Mouse (Mus musculus): Measurements from ENCODE around the gene Rnf151. TPM values are rescaled to one million over a fixed set of nuclear protein-coding genes. Genes with fewer than 3 reads are reported as not detected.

The Rnf151 gene
- polyA plus RNA-seq, 1 experiment, result not detected

DNA sequence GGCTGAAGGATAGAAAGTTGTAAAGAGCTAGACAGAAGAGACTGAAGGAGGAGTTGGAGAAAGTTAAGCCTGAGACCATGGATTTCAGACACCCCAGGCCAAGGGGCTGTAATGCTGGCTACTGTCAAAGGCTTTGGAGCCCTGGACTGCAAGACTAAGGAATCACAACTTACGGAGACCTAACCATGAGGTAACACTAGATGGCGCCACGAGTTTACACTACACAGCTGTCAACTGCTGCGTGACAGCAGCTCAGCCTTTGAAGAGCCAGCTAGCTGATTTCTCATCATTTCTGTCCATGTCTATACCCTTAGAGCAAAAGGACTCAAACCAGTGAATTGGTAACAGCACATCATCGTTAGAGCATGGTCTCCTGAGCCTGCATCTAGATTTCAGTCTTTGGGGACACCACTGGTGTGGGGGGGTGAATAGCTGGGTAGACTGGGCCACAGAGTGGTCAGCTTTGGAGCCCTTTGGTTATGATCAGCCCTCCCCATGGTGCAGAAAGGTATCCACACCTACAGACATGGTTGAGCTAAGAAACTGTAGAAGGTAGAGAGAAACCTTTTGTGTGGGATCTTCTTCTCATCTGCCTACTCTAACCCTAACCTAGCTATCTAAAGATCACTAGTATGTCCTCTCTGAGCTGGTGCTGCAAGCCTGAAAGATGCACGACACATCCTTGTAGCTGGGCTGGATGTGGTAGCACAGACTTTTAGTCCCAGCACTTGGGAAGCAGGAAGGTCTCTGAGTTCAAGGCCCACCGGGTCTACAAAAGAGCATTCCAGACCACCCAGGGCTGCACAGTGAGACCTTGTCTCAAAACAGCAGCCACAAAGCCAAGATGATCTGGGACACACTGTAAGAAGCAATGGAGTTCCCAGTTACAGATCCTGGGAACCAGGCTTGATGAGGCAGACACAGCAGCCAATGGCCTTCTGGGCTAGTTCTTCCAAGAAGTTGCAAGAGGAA, 27.9 kb upstream of the Rnf151 start:
- Histone ChIP-seq H3K4me1 (ENCODE audit: control insufficient read depth, insufficient read depth, low read length) (no peaks in the 10 kb centered on the region), H3K4me3 (ENCODE audit: insufficient read depth, low read depth, low read length) (no peak overlapping the region), H3K27ac (ENCODE audit: insufficient read depth, low read depth, low read length) (no peak overlapping the region)
- TF ChIP-seq CTCF (IDR thresholded peaks at IDR 0.05; ENCODE audit: insufficient read depth, low read depth, low read length) (peak; percentile 28; the same call in 1 of the 2 replicates), POLR2A (IDR thresholded peaks at IDR 0.05; ENCODE audit: insufficient read depth, low read depth, low read length) (no peak)
- 22% methylated on average over 7 of the region's 7 CpGs for WGBS

DNA sequence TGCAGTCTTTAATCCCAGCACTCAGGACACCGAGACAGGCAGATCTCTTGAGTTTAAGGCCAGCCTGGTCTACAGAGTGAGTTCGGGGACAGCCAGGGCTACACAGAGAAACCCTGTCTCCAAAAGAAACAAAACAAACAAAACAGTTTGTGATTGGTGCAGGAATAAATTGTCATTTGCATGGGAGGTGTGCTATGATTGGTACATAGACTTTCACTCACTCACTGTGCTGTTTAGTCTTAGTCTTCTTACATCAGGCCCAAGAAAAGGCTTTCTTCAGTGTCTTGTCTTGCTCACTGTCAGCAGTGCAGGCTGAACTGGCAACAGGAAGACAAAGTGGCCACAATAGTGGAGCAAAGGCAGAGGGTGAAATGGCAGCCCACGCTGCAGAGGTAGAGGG, 26.5 kb upstream of the Rnf151 start:
- 80% methylated on average over 3 of the region's 3 CpGs for WGBS
- no peaks in the 10 kb centered on the region for H3K4me1 ChIP-seq (ENCODE audit: control insufficient read depth, insufficient read depth, low read length)
- H3K27ac ChIP-seq (ENCODE audit: insufficient read depth, low read depth, low read length), result no peak overlapping the region
- H3K4me3 ChIP-seq (ENCODE audit: insufficient read depth, low read depth, low read length), result no peak overlapping the region
- TF ChIP-seq CTCF (IDR thresholded peaks at IDR 0.05; ENCODE audit: insufficient read depth, low read depth, low read length), result no peak
- TF ChIP-seq POLR2A (IDR thresholded peaks at IDR 0.05; ENCODE audit: insufficient read depth, low read depth, low read length), result no peak

DNA sequence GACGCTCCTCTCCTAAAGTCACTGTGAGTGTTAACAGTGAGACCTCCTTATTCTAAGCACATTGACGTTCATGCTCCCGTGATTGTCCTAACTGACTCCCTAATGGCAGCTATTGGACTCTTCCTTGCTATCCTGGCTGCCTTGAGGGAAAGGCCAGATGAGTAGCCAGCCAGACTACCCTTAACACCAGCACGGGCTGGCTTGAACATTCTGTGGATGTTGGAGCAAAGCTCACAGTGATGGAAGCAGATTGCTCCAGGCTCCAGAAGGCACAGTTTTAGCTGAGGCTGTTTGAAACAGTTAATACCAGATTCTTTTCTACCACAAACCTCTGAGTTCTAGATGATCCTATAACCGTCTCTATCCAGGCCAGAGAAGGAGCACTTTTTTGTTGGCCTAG, 26.0 kb upstream of the Rnf151 start:
- no peak overlapping the region for H3K27ac ChIP-seq (ENCODE audit: insufficient read depth, low read depth, low read length)
- TF ChIP-seq CTCF (IDR thresholded peaks at IDR 0.05; ENCODE audit: insufficient read depth, low read depth, low read length), result no peak
- TF ChIP-seq POLR2A (IDR thresholded peaks at IDR 0.05; ENCODE audit: insufficient read depth, low read depth, low read length), result no peak
- H3K4me3 ChIP-seq (ENCODE audit: insufficient read depth, low read depth, low read length), result no peak overlapping the region
- H3K4me1 ChIP-seq (ENCODE audit: control insufficient read depth, insufficient read depth, low read length), result no peaks in the 10 kb centered on the region
- WGBS, result 80% methylated on average over 5 of the region's 5 CpGs

DNA sequence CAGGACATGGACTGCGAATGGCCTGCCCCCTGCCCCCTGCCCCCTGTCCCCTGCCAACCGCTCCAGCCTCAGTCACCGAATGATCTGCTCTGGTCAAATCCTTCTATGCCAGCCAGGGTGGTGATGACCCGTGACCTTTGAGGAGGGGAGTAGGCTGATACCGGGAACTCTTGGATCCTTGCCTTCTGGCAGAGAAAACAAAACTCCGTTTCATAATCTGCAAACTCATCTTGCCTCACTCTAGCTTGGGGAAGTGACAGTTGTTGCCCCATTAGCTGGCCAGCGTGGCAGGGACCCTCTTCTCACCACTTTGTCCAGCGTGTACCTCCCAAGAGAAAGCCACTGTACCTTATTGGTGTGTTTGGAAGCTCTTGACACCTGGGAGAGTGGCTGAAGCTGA, 24.4 kb upstream of the Rnf151 start:
- no peak for TF ChIP-seq POLR2A (IDR thresholded peaks at IDR 0.05; ENCODE audit: insufficient read depth, low read depth, low read length)
- TF ChIP-seq CTCF (IDR thresholded peaks at IDR 0.05; ENCODE audit: insufficient read depth, low read depth, low read length), result no peak
- 73% methylated on average over 8 of the region's 8 CpGs for WGBS

DNA sequence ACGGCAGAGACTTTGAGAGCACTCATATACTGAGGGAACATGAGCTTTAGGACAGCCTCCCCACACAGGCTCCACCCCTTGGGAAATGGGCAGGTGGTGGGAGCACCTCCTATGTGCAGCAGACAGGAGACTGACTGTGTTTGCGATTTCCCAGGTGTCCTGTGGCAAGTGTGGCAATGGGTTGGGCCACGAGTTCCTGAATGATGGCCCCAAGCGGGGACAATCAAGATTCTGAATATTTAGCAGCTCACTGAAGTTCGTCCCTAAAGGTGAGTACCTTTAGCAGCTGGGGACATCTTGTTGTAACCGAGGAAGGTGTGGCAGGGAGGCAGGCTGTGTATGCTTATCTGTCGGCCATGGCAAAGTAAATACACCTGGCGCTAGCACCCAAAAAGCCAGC, 22.1 kb upstream of the Rnf151 start:
- TF ChIP-seq POLR2A (IDR thresholded peaks at IDR 0.05; ENCODE audit: insufficient read depth, low read depth, low read length) (no peak), CTCF (IDR thresholded peaks at IDR 0.05; ENCODE audit: insufficient read depth, low read depth, low read length) (no peak)
- peaks cover 7% of the 10 kb centered on the region for H3K4me1 ChIP-seq (ENCODE audit: control insufficient read depth, insufficient read depth, low read length)
- WGBS, result 89% methylated on average over 8 of the region's 8 CpGs
- H3K4me3 ChIP-seq (ENCODE audit: insufficient read depth, low read depth, low read length), result no peak overlapping the region
- no peak overlapping the region for H3K27ac ChIP-seq (ENCODE audit: insufficient read depth, low read depth, low read length)

More for the DNA sequence above, 24.4 kb upstream of the Rnf151 start:
- Histone ChIP-seq H3K27ac (ENCODE audit: insufficient read depth, low read depth, low read length) (no peak overlapping the region), H3K4me1 (ENCODE audit: control insufficient read depth, insufficient read depth, low read length) (no peaks in the 10 kb centered on the region), H3K4me3 (ENCODE audit: insufficient read depth, low read depth, low read length) (no peak overlapping the region)

DNA sequence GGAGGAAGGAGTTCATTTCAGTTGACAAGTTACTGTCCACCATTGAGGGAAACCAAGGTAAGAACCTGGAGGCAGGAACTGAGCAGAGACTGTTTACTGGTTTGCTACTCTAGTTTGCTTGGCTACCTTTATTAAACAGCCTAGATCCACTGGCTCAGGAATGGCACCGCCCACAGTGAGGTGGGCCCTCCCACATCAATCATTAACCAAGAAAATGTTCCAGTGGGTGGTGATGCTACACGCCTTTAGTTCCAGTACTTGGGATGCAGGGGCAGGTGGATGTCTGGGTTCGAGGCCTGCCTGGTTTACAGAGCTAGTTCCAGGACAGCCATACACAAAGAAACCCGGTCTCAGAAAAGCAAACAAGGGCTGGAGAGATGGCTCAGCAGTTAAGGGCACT, 20.4 kb upstream of the Rnf151 start:
- Histone ChIP-seq H3K4me3 (ENCODE audit: insufficient read depth, low read depth, low read length) (no peak overlapping the region), H3K4me1 (ENCODE audit: control insufficient read depth, insufficient read depth, low read length) (peaks cover 7% of the 10 kb centered on the region), H3K27ac (ENCODE audit: insufficient read depth, low read depth, low read length) (no peak overlapping the region)
- TF ChIP-seq CTCF (IDR thresholded peaks at IDR 0.05; ENCODE audit: insufficient read depth, low read depth, low read length), result no peak
- TF ChIP-seq POLR2A (IDR thresholded peaks at IDR 0.05; ENCODE audit: insufficient read depth, low read depth, low read length), result no peak
- 81% methylated on average over 4 of the region's 4 CpGs for WGBS

DNA sequence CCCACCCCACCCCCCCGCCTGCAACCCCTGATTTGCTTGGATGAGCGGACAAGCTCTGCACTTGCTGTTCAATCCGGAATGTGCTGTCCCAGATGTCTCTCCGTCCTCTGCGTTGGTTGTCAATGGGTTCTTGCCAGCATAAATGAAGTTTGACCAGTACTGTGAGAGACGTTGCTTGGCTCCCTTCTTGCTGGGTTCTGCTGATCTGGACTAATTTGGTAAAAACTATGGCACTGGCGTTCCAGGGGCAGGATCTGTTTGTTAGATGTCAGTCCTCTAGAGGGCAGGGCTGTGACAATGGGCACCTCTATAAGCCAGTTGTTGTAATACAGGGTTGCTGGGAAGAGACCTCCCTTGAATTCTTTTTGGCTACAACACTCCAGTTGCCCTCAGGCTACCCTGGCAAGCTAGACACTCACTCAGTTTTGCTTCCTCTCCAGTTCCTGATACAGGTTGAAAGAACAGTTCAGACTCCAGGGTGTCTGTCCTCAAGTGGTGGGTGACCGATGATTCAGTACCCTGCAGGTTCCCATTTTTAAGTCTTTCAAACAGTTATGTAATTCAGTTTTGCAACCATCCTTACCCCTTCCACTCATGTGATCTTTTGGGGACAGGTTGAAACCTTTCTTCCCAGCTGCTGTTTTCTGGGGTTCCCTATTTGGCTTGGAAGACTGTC, 19.4 kb upstream of the Rnf151 start:
- Histone ChIP-seq H3K27ac (ENCODE audit: insufficient read depth, low read depth, low read length) (no peak overlapping the region), H3K4me3 (ENCODE audit: insufficient read depth, low read depth, low read length) (peak overlapping the region; percentile 85), H3K4me1 (ENCODE audit: control insufficient read depth, insufficient read depth, low read length) (peaks cover 10% of the 10 kb centered on the region)
- WGBS, result 19% methylated on average over 8 of the region's 8 CpGs
- TF ChIP-seq POLR2A (IDR thresholded peaks at IDR 0.05; ENCODE audit: insufficient read depth, low read depth, low read length) (no peak), CTCF (IDR thresholded peaks at IDR 0.05; ENCODE audit: insufficient read depth, low read depth, low read length) (no peak)

DNA sequence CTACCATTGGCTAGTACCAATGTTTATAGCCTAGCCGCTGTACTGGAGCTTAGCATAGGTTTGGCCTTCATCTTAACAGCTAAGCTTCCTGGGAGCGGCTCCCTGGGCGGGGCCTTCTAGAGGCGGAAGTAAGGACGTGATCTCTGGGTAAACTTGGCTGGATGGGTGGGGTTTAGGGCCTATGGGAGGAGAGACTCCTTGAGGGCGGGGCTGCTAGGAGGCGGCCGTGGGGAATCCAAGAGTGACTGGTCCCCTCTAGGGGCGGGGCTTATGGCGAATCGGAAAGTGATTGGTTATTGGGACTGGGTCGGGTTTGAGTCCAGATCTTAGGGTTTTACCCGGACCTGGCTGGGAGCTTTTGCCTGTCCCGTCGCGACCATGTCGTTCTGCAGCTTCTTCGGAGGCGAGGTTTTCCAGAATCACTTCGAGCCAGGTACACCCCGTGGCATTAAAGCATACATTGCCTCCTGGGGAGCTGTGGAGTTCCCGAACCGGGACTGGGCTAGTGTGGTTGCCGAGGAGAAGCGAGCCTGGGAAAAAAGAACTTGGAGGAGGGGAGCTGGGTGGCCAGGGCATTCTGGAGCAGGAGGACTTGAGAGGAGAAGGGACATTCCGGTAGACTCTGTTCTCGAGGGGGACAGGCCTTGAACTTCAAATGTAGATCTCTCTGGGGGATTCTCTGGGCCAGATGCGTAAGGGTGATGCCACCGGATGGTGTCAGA, 18.6 kb upstream of the Rnf151 start, which contains the start of gene Msrb1:
Gene Msrb1, plus strand, starts transcription at position 313 of the 722 bp plus-strand sequence.
- H3K27ac ChIP-seq (ENCODE audit: insufficient read depth, low read depth, low read length), result no peak within 1 kb of the TSS
- 1% methylated on average over 29 of the region's 29 CpGs for WGBS

More for the DNA sequence above, 18.6 kb upstream of the Rnf151 start, which contains the start of gene Msrb1:
- Histone ChIP-seq H3K4me3 (ENCODE audit: insufficient read depth, low read depth, low read length) (peak within 1 kb of the TSS; percentile 85), H3K4me1 (ENCODE audit: control insufficient read depth, insufficient read depth, low read length) (peaks cover 10% of the 10 kb centered on the region)
- TF ChIP-seq POLR2A (IDR thresholded peaks at IDR 0.05; ENCODE audit: insufficient read depth, low read depth, low read length), result peak; percentile 27; the same call in 1 of the 2 replicates
- TF ChIP-seq CTCF (IDR thresholded peaks at IDR 0.05; ENCODE audit: insufficient read depth, low read depth, low read length), result no peak
